Mouse (Mus musculus) neural tube, embryonic 15.5 days (tissue): Measurements from ENCODE around the gene Gm7978. TPM values are rescaled to one million over a fixed set of nuclear protein-coding genes. Genes with fewer than 3 reads are reported as not detected.
"Not testable (repeated sequence)": the region's sequence is repeated elsewhere in the genome, so short reads cannot be mapped to it uniquely, and the experiment has no call there.

Experiments
- ATAC-seq: fragments of 200-750 bp; cut with Nextera tagmentation; 2 replicates; pipeline ENCODE4 v1.8.0; 2017; ENCODE audit warnings: mild to moderate bottlenecking, moderate TSS enrichment, moderate library complexity; ENCODE audit not compliant: low FRiP score
- H3K27ac ChIP-seq: fragments of 300-500 bp; sonication (generic); replicated peaks from 2 replicates; pipeline ENCODE4 v1.5.1; 2015; ENCODE audit warnings: mild to moderate bottlenecking, inconsistent platforms
- H3K27me3 ChIP-seq: fragments of 300-500 bp; sonication (generic); replicated peaks from 2 replicates; pipeline ENCODE4 v1.6.1; 2015; ENCODE audit warnings: inconsistent platforms
- H3K36me3 ChIP-seq: fragments of 300-500 bp; sonication (generic); 2 replicates; pipeline ENCODE4 v1.6.1; 2015; ENCODE audit warnings: inconsistent platforms
- H3K4me1 ChIP-seq: fragments of 300-500 bp; sonication (generic); 2 replicates; pipeline ENCODE4 v1.6.1; 2015; ENCODE audit warnings: inconsistent platforms
- H3K4me2 ChIP-seq: fragments of 300-500 bp; sonication (generic); 2 replicates; pipeline ENCODE4 v1.6.1; 2015; ENCODE audit warnings: inconsistent platforms, mild to moderate bottlenecking, moderate library complexity
- H3K4me3 ChIP-seq: fragments of 300-500 bp; sonication (generic); replicated peaks from 2 replicates; pipeline ENCODE4 v1.5.1; 2015; ENCODE audit warnings: mild to moderate bottlenecking, inconsistent platforms
- H3K9ac ChIP-seq: fragments of 300-500 bp; sonication (generic); replicated peaks from 2 replicates; pipeline ENCODE4 v1.6.1; 2015; ENCODE audit warnings: mild to moderate bottlenecking, inconsistent platforms
- H3K9me3 ChIP-seq: fragments of 300-500 bp; sonication (generic); replicated peaks from 2 replicates; pipeline ENCODE4 v1.6.1; 2016; ENCODE audit warnings: inconsistent platforms
- WGBS: fragments of 180-500 bp; shearing (Covaris S2); methylation state at CpG from one replicate; pipeline ENCODE4 v1.1.7; 2015; ENCODE audit warnings: mixed read lengths; 5-methylcytosine and 5-hydroxymethylcytosine counted together
- polyA plus RNA-seq: library from polyadenylated mRNA; unstranded; fragments of >200 nt; fragmentation: Nextera tagmentation; extraction: Ambion mirVana; gene quantifications from 2 replicates; pipeline ENCODE4 v1.2.1, GENCODE M21; 2015

Gene Gm7978
- not detected in 2 replicates for polyA plus RNA-seq

DNA sequence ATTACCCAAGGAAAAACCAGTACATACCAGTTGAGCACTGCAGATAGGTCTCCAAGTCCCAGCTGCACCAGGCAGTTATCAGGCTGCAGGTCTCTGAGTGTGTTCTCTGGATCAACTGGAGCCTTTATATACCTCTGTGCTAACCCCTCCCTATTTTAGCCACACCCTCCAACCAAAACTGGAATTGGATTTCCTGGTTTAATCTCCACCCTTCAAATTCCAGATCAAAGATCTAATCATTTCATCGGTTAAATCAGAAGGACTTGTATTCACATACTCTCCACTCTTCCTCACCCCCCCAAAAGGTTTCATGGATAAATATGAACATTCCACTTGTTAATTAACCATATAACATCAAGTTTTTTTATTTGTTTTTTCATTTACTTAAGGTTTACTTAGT lies at the start of gene Gm7978:
TSS of gene Gm7978 (minus strand) at position 101 of the 400 bp plus-strand sequence.
- H3K4me3 ChIP-seq, H3K9ac ChIP-seq, H3K4me1 ChIP-seq, H3K36me3 ChIP-seq, ATAC-seq, H3K27me3 ChIP-seq, H3K9me3 ChIP-seq, H3K4me2 ChIP-seq, H3K27ac ChIP-seq: not testable (repeated sequence)
- no CpG with 5 or more reads among the region's 1 CpGs for WGBS

DNA sequence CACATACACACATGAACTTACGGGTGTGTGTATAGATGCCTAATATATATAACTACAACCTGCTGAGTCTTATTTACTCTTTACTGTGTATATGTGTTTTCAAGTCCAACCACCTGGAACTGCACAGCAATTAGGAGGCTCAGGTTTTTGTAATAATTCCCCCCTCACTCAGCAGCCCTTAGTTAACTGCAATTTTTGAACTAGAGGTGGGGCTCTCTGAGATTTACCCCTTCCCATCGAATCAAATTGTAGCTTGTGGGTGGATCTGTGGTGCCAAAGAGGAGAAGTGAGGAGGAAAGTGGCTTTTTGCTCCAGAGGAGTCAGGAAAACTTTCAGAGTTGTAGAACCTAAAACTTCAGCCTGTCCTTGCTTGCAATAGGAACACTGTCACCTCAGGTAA lies 39.7 kb upstream of the Gm7978 start, which contains the start of gene E330014E10Rik:
TSS of gene E330014E10Rik (plus strand) at position 301 of the 400 bp plus-strand sequence.
- not testable (repeated sequence) for H3K4me3 ChIP-seq, H3K9ac ChIP-seq, H3K27ac ChIP-seq, ATAC-seq, H3K9me3 ChIP-seq, H3K4me1 ChIP-seq, H3K4me2 ChIP-seq, H3K36me3 ChIP-seq, H3K27me3 ChIP-seq
- WGBS, result no CpG with 5 or more reads among the region's 2 CpGs

DNA sequence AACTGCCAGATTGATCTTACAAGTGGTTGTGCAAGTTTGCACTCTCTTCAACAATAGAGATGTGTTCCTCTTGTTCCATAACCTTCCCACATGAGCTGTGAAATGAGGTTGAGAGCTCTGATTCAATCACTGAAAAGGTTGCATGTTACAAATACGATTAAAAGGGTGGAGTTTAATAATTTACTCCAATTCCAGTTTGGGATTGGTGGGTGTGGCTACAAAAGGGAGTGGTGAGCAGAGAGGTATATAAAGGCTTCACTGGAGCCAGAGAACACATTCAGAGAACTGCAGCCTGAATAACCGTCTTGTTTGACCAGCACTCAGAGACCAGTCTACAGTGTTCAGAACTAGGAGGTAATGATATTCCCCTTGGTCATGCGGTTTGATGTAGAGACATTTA lies 5.7 kb upstream of the Gm7978 start, which contains the start of gene Gm7982:
TSS of gene Gm7982 (plus strand) at position 301 of the 400 bp plus-strand sequence.
- ATAC-seq, H3K4me3 ChIP-seq, H3K27ac ChIP-seq, H3K9ac ChIP-seq, H3K36me3 ChIP-seq, H3K9me3 ChIP-seq, H3K4me1 ChIP-seq, H3K4me2 ChIP-seq, H3K27me3 ChIP-seq: not testable (repeated sequence)
- no CpG with 5 or more reads among the region's 3 CpGs for WGBS

Other genes starting within 250 kb of the Gm7978 start
- gene Gm3286, start 225.4 kb downstream of the Gm7978 start, polyA plus RNA-seq, result not detected in 2 replicates
- gene Gm7971, start 141.3 kb downstream of the Gm7978 start, polyA plus RNA-seq, result not detected in 2 replicates
- gene Gm7982, start 5.8 kb upstream of the Gm7978 start, polyA plus RNA-seq, result not detected in 2 replicates
- not detected in 2 replicates for gene E330014E10Rik, start 39.8 kb upstream of the Gm7978 start, polyA plus RNA-seq
- gene Cxcl13, start 220.8 kb upstream of the Gm7978 start, polyA plus RNA-seq, result 0.44 and 2.6 TPM in 2 replicates